Mouse (Mus musculus) cerebellum, adult 2 months (tissue): ENCODE results near the gene Grid2.

Source experiments
- CTCF ChIP-seq: fragments of 200-500 bp; IDR thresholded peaks from 2 replicates; pipeline ENCODE4 v1.5.1; 2011; ENCODE audit warnings: low read depth, mild to moderate bottlenecking, control low read depth, low read length, moderate library complexity, borderline replicate concordance; ENCODE audit not compliant: insufficient read depth
- POLR2A ChIP-seq: fragments of 200-500 bp; IDR thresholded peaks from 2 replicates; pipeline ENCODE4 v1.6.1; 2011; ENCODE audit warnings: low read length, control low read depth, borderline replicate concordance; ENCODE audit not compliant: insufficient read depth

DNA sequence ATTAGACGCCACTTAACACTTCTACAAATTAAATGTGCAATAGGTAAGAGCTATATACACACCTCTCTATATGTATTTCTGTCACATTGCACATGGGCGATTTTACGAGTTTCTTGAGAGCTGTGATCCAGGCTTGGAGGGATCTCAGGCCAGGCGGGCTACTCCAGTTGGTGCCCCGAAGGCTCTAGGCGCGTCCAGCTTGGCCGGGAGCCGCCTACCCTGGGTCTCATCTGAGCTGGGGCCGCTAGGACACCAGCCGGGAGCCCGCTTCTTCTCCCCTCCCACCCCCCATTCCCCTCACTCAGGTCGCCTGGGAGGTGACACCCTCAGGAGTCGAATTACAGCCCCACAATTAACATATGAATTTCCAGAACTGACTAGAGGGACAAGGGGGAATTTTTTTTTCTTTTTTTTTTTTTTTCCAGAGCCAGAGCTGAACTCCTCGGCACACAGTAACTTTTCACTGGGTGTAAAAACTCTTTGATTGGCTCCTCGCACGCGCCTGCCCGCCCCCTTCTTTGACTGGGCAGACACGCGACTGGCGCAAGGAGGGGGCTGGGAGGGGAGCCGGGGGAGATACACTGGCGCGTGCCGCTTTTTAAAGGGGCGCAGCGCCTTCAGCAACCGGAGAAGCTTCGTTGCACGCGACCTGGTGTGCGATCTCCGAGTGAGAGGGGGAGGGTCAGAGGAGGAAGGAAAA, 1473.0 kb downstream of the Grid2 start, which contains the start of gene Atoh1:
- no peak for TF ChIP-seq CTCF
- no peak for TF ChIP-seq POLR2A
